In genomic region chr5:38431201-38431600, GRCm38 (mm10) we compare ENCODE assay signal across 32 mouse cellular contexts.
"Had no signal": no experiment of that assay in that cellular context is flagged by ENCODE, and none has a peak within 500 bp of the region (broad histone marks: within the 10 kb centered on the region; RNA-seq: fewer than 3 reads in every experiment).

No protein-coding gene starts in this region.

- H3K9ac ChIP-seq: limb, embryonic 12.5 days; limb, embryonic 13.5 days; limb, embryonic 15.5 days; liver, embryonic 12.5 days; liver, embryonic 13.5 days; liver, embryonic 14.5 days; liver, embryonic 15.5 days; liver, postnatal 0 days; lung, embryonic 14.5 days; lung, embryonic 15.5 days; midbrain, embryonic 12.5 days; midbrain, embryonic 13.5 days; midbrain, embryonic 15.5 days; neural tube, embryonic 12.5 days had no signal

- H3K4me2 ChIP-seq: limb, embryonic 12.5 days; limb, embryonic 13.5 days; limb, embryonic 15.5 days; liver, embryonic 11.5 days; liver, embryonic 12.5 days; liver, embryonic 13.5 days; liver, embryonic 15.5 days; lung, embryonic 14.5 days; lung, embryonic 15.5 days; midbrain, embryonic 11.5 days; midbrain, embryonic 12.5 days; midbrain, embryonic 13.5 days; midbrain, embryonic 15.5 days; neural tube, embryonic 12.5 days had no signal

- H3K4me3 ChIP-seq: limb, embryonic 10.5 days; limb, embryonic 12.5 days; limb, embryonic 13.5 days; limb, embryonic 15.5 days; liver, embryonic 12.5 days; liver, embryonic 13.5 days; liver, embryonic 15.5 days; lung, embryonic 15.5 days; megakaryocyte, embryonic 14.5 days; midbrain, embryonic 10.5 days; midbrain, embryonic 12.5 days; midbrain, embryonic 13.5 days; midbrain, embryonic 15.5 days; myocyte; neural tube, embryonic 12.5 days had no signal

- DNase-seq: left cerebral cortex, postnatal 4 days; liver; liver, embryonic 13.5 days; liver, postnatal 0 days; lung, adult 18-20 months; lung, adult 2 months; lung, embryonic 14.5 days; lung, postnatal 10 days; lung, postnatal 14 days; lung, postnatal 36 days; lung, postnatal 4 days; midbrain, embryonic 14.5 days had no signal

- ATAC-seq: liver, embryonic 12.5 days; liver, postnatal 0 days; lung, postnatal 0 days; midbrain, embryonic 13.5 days; midbrain, embryonic 15.5 days; midbrain, embryonic 16.5 days had no signal

- H3K4me1 ChIP-seq: limb, embryonic 10.5 days; limb, embryonic 12.5 days; limb, embryonic 13.5 days; lung, embryonic 15.5 days; midbrain, embryonic 12.5 days; midbrain, embryonic 13.5 days; midbrain, embryonic 15.5 days; neural tube, embryonic 12.5 days had no signal

- H3K27me3 ChIP-seq: limb, embryonic 12.5 days; limb, embryonic 13.5 days; limb, embryonic 15.5 days; liver, embryonic 12.5 days; liver, embryonic 13.5 days; liver, embryonic 15.5 days; lung, embryonic 15.5 days; megakaryocyte, embryonic 14.5 days; midbrain, embryonic 12.5 days; midbrain, embryonic 13.5 days; midbrain, embryonic 15.5 days; neural tube, embryonic 12.5 days had no signal

- H3K36me3 ChIP-seq: limb, embryonic 10.5 days; limb, embryonic 12.5 days; limb, embryonic 13.5 days; limb, embryonic 15.5 days; liver, embryonic 12.5 days; liver, embryonic 13.5 days; lung, embryonic 15.5 days; midbrain, embryonic 10.5 days; midbrain, embryonic 12.5 days; midbrain, embryonic 13.5 days; midbrain, embryonic 15.5 days; neural tube, embryonic 12.5 days had no signal

- H3K27ac ChIP-seq: limb, embryonic 10.5 days; limb, embryonic 12.5 days; limb, embryonic 13.5 days; limb, embryonic 15.5 days; liver, embryonic 12.5 days; liver, embryonic 13.5 days; liver, embryonic 14.5 days; liver, embryonic 15.5 days; lung, embryonic 15.5 days; macrophage; midbrain, embryonic 10.5 days; midbrain, embryonic 12.5 days; midbrain, embryonic 13.5 days; midbrain, embryonic 15.5 days; neural tube, embryonic 12.5 days had no signal

- H3K9me3 ChIP-seq: limb, embryonic 10.5 days; limb, embryonic 12.5 days; limb, embryonic 13.5 days; limb, embryonic 15.5 days; liver, embryonic 12.5 days; liver, embryonic 13.5 days; liver, embryonic 15.5 days; lung, embryonic 15.5 days; megakaryocyte, embryonic 14.5 days; midbrain, embryonic 10.5 days; midbrain, embryonic 12.5 days; midbrain, embryonic 13.5 days; midbrain, embryonic 15.5 days; neural tube, embryonic 12.5 days had no signal
